Mouse (Mus musculus) right cerebral cortex, postnatal 10 days (tissue): Measurements from ENCODE around the gene Gpc5.

ENCODE experiments used
- DNase-seq, 2 experiments: peaks; one replicate each; pipeline ENCODE4 v3.0.0; 2021; ENCODE audit warnings: low spot score in 2 of 2

The Gpc5 gene

DNA sequence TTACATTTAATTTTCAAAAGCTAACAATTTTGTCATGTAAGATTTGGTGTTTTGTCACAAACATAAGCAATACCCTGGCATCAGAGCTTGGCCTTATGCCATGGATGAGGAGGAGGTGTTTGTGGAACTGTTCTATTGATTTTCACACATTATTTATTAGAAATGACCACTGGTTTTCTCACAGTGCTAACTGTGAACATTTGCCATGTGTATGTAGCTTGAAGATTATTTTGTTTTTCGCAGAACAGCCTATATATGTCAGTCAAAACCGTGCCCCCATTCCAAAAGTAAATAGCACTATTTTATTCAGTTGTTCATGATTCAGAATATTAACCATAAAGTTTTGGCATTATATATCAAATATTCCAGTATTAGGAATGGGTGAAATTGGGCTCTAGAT is 1216.5 kb downstream of the Gpc5 start:
- no peak for DNase-seq

DNA sequence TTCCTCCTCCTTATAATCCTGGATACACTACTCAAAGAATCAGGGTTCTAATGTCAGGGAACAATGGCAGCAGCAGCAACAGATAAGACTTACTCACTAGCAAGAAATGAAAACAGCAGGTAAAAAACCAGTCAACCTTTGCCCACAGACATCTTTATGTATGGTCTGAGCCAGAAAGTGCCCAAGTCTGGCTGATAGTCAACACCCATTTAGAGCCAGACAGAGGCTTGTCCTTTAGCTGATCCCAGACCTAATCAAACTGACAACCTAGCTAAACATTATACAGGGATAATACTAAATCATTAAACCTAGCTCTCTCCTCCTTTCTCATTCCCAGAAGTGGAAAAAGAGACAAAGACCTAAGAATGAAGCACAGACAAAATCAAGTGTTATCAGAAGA is 1225.5 kb downstream of the Gpc5 start:
- DNase-seq, result no peak

DNA sequence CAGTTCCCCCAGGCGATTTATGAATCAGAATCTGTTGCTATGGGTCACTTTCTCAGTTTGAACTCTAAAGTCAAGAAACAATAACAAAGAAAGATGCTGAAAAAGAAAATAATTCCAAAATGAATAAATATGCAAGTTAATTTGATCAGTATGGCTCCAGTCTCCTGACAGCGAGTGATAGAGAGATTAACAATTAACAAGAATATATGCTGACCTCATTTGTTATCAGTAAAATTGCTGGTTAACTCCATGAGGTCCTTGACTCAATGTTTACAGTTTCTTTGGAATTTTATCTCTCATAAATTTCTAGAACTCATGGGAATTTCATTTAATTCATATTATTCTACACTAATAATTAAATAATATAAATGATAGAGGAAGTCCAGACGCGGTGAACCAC is 1244.2 kb downstream of the Gpc5 start:
- DNase-seq, result no peak

DNA sequence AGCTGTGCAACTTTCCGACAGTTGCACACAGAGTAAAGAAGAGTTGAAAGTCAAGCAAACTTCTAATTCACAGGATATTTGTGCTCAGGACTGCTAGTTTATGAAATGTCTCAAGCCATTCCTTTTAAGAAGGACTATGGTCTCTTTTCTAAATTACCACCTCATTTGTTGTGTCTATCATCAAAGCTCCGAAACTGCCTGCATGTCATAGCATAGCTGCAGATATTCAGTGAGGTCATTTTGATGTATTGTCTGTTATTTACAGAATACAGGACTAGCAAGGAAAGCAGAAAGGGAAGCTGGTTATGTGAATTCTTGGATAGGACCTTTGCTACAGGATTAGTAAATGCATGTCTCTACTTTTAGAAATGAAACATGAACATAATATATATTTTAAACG is 1246.4 kb downstream of the Gpc5 start:
- DNase-seq, result no peak

DNA sequence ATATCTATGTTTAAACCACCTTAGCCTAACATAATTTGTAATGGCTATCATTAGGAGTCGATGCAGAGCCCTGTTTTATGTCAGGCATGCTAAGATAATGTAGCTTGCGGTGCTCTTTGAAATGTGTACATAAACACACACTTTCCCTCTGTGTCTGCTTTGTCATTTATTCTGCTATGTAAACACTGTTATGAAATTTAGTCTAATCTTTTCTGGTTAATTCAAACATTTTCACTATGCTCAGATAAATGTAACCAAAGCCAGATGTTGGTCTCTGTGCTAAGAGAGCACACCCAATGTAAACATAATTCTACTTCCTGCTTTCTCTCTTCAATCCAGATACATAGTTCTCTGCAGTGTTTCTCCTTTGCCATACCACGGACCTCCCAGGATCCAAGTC is 1256.5 kb downstream of the Gpc5 start:
- no peak for DNase-seq

DNA sequence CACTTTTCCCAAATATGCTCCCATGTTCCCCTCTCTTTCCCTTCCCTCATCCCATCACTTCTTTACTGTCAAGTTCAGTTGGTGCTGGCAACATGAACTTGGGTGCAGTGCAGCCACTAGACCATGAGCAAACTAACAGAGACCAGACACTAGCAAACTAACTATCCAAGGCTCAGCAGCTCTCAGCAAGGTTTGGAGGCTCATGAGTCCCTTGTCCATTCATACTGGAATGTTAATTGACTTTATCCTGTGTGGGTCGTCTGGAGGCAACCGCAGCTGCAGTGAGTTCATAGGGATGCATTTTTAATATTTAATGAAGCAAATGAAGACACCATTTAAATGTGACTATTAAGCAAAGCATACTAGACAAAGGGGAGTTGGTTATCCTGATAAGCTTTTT is 1292.6 kb downstream of the Gpc5 start:
- DNase-seq, result no peak

DNA sequence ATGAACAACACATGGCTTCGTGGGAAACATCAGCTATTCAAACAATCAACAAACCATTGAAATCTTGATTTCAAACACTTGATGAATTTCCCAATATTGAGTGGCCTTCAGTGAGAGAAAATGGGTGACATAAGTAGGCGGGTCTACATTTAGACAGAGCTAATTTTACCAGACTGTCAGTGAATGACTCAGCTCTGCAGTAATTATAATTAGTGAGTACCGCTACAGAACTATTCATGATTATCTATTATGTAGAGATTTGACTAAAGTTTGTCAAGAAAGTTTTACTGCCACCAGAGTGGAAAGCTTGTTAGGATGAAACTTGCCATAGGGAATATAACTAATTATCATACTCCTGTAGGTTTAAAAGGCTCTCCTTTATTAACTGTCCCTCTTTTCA is 1323.5 kb downstream of the Gpc5 start:
- DNase-seq, result no peak

DNA sequence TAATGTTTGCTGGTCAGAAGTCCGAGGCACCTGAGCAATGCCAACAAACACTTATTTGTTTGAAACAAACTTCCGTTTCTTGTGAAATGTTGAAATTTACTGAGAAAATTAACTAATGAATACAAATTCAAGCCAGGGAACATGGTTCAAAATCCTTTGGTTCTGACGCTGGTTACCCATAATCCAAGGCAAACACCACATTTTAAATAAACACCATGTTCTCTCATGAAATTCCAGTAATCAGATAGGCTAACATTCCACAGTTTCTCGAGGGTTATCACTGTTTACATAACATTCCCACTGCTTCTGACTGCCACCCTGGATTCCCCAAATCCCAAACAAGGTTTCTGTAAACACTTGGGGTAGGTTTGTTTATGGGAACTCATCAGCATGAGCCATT is 1356.2 kb downstream of the Gpc5 start:
- DNase-seq, result no peak

DNA sequence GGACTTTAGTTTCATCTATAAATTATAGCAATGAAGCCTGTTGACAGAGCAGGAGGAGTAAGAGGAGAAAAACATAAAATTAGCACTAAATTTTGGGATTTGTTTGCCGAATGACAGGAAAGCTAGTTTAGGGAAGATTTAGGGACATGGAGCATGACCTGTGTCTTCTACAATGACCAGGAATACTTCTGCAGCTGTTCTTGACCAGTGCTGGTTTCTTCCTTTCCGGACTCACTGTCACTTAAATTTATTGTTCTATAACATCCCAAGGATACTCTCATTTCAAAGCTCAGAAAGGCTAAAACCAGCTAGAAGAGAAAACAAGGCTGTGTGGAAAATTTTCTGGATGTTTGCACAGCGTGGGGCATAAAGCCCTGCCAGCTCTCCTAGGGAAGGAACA is 1361.3 kb downstream of the Gpc5 start:
- no peak for DNase-seq

DNA sequence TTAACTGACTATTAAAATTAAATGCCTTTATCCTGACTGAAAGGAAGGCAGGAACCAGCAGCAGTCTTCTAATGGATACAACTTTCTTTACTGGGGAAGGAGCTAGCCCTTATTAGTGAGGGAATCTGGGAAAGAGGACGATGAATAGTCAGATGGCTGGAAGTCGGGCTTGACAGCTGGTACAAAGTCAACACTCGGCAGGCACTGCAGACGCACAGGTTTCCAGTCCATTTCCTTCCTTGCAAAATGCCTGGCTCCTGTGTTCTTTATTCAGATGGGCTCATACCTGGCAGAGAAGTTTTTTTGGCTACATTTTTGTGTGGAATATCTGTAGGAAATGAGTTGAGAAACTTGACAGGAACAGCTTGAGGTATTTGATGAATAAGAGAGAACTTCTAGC is 1364.2 kb downstream of the Gpc5 start:
- DNase-seq, result no peak

DNA sequence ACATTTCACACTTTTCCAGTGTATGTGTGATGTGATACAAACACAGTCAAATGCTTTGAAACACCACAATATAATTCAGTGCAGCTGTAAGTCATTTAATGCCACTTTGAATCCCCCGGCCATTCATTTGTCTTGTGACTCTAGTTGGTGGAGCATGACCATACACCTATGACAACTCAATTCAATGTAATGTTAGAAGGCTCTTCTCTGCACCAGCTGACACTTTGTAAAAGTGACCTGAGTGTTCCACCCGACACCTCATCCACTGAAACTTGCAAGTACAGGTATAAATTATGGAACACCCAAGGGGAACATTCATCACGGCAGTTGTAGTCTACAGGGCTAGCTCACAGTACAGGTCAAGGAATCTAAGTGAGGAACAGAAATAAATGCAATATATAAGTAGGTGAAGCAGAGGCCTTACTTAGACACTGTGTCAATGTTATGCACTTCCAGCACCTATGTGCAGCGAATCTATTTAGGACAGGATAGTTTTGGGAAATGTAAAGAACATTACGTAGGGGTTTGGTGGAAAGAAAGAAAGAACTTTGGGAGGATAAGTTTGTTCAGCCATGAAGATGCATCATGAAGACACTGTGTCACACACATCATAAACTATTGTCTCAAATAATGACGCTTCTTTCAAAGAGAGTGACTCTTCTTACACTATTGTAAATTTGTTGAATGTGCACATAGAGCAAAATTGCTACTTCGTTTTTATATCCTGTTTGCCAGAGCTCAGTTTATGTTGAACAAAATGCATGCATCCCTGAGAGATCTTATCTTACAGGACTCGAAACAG is 1381.6 kb downstream of the Gpc5 start:
- DNase-seq, result no peak

DNA sequence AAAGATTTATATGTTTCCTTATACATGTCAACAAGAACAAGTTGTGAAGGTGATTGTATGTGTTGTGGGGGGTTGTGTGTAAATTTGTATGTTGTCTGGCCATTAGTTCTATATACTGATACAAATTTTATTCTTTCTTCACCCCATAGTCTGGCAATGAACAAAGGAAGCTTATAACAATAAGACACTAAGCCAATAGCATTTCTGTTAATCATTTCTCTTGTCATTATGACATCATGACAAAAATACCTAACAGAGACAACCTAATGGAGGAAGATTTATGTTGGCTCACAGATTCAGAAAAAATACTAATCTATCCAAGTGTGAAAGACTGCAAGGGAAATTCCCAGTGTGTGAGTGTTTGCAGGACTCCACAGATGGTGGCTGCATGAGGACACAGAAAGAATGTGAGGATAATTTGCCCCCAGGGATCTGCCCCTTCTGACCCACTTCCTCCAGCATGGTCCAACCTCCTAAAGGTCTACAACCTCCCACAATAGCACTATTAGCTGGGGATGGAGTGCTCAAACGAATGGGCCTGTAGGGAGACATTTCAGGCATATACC is 1402.4 kb downstream of the Gpc5 start:
- no peak for DNase-seq

DNA sequence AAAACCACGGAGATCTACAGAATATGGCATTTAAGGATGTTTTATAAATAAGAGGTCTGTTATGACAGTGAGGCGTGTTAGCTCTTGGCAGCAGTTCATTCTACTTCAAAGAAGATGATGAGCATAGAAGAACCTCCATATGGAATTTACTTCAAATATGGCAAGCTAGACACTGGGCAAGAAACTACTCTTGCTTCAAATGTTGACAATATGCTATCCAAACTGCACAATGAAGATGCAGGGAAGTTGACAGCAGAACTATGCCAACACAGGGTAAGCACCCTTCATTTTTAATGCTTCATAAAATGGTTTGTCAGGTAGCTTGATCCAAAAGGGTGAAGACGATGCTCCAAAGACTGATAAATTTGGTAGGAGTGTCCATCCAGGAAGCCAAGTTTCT is 1446.2 kb downstream of the Gpc5 start:
- DNase-seq, result no peak

DNA sequence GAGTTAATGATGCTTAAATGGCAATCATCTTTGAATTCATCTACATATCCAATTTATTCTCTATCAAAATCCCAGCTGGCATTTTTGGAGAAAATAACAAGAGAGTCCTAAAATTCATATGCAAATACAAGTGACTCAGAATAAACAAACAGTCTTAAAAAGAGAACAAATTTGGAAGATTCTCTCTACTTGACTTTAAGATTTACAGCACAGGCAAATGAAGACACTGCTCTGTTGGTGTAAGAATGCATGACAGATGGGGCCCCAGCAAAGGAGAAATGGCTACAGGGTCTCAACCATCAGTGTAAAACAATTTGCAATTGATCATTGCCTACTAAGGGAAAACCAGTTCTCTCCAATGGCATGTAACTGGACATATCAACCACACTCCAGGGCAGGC is 1451.7 kb downstream of the Gpc5 start:
- DNase-seq, result no peak

DNA sequence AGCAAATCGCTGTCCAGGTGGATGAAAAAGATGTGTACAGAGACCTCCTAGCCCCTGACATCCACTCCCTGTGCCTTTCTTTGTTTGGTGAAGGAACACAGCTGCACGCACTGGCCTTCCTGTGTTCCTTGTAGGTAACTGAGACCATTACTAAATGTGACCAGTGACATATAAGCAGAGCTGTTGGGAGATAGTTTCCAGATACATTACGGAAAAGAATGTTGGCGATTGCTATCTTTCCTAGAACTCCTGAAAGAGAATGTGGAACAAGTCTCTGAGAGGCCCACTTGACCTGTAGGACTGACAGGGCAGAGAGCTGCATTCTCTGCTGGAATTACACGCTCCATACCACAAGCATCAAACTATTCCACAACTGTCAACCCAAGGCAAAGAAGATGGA is 1459.4 kb downstream of the Gpc5 start:
- DNase-seq, result no peak

DNA sequence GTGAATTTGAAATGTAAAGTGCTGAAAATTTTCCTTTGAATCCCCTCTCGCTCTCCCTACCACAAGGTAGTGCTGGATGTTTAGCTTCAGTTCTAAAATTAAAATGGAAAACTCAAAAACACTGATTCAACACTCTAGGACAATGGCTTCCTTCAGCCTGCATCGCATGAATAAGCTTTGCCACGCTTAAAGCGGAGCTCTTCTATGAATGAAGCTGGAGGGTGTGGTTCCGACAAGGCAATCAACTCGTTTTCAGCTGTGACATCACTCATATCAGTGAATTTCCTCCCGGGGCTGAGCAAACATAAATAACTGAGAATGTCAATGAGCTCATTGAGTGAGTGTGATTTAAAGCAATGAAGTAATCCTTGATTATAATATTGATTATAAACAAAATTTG is 1461.3 kb downstream of the Gpc5 start:
- DNase-seq, result no peak

DNA sequence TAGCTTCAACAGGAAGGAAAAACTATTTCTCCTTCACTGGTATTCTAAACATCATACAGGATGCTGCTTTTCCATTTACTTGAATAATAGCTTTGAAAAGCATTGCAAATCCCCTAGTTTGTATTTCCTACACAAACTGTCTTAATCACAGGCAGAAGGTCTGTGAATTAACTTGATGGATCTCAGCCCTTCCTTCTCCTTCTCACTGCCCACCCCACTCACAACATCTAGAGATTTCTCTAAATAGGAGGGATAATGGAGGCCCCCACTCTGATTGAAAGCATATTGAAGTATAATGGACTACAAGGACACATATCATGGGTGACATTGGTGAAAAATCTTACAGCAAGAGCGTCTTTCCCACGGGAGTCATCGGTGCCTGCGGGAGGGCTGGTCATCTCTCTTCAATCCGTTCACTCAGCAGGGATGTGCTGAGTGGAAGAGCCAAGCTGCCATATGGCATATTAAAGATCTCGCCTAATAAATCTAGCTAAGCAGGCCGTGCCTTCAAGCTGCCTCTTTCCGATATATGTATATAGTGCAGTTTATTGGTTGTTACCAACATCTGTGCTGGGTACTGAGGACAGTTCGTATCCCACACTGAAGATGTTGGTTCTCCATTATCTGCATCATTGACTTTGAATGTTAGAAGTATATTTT is 1466.3 kb downstream of the Gpc5 start:
- DNase-seq, result no peak

DNA sequence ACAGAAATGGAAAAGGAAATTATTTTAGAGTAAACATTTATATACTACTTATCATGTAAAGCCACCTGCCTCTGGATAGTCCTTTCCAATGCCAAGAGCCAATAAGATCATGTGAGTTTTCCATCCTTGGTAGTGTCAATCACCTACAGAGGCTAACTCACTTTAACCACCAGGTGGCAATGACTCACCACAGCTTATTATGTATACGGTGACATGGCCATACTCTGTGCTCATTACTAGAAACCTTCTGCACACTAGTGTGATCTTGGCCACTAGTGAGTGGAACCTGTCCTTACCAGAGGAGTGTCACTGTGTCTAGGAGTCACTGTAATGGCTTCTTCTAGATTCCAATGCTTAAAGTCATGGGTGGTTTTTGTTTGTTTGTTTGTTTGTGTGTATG is 1468.0 kb downstream of the Gpc5 start:
- no peak for DNase-seq
